15 mouse cellular contexts compared by ENCODE assay signal in the genomic region with DNA sequence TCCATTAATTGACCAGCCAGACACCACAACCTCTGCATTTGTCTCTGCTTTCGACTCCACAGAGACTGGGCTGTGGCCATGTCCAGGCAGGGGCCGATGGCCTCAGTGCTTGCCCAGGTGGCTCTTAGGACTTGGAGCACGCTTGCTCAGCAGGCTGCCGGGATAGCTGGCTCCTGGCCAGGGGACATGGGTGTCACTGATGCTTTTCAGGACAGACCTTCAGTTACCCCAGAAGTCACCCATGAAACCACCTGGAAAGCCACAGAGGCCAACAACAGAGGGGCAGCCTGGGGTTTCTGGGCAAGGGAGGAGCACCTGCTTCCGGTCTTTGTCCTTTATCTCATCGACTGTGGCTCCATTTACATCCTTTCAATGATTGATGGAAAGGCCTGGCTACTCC.
DNase-seq lines count a peak whose midpoint lies in the region; ATAC-seq and TF ChIP-seq lines count a peak whose summit lies in the region.
"Had no signal": no experiment of that assay in that cellular context is flagged by ENCODE, and none has a peak within 500 bp of the region (broad histone marks: within the 10 kb centered on the region; RNA-seq: fewer than 3 reads in every experiment).

No protein-coding gene starts in this region.

- ATAC-seq in lung, embryonic 15.5 days (ENCODE audit: borderline replicate concordance, extremely low read depth, low FRiP score, low TSS enrichment), result no peak
- no peak for ATAC-seq in stomach, postnatal 0 days (ENCODE audit: low FRiP score, low TSS enrichment)

- intact Hi-C loops in heart, postnatal 14 days (cut with DNase I), result no loop called here
- intact Hi-C loops in heart, postnatal 10 days (cut with DNase I), result no loop called here

- no peak overlapping the region for H3K27ac ChIP-seq in kidney, adult 2 months (ENCODE audit: insufficient read depth, low read depth, low read length)
- peak overlapping the region; percentile 7; the same call in 1 of the 2 replicates for H3K27ac ChIP-seq in lung, embryonic 15.5 days
- H3K27ac ChIP-seq in stomach, postnatal 0 days (replicated peaks), result no peak overlapping the region
- H3K27ac ChIP-seq in hindbrain, embryonic 10.5 days, result no peak overlapping the region; the same call in 1 of the 2 replicates
- H3K27ac ChIP-seq: embryonic facial prominence, embryonic 12.5 days; layer of hippocampus, adult 2 months; liver, embryonic 14.5 days; midbrain, embryonic 12.5 days; neural tube, embryonic 12.5 days had no signal

- no peaks in the 10 kb centered on the region for H3K36me3 ChIP-seq in kidney, adult 2 months (ENCODE audit: control insufficient read depth, insufficient read depth, low read length)
- no peaks in the 10 kb centered on the region for H3K36me3 ChIP-seq in lung, embryonic 15.5 days
- no peaks in the 10 kb centered on the region for H3K36me3 ChIP-seq in stomach, postnatal 0 days (ENCODE audit: control insufficient read depth, insufficient read depth, low read length)
- no peaks in the 10 kb centered on the region for H3K36me3 ChIP-seq in hindbrain, embryonic 10.5 days
- H3K36me3 ChIP-seq: embryonic facial prominence, embryonic 12.5 days; midbrain, embryonic 12.5 days; neural tube, embryonic 12.5 days had no signal

- no peak for TF ChIP-seq POLR2A in kidney, adult 2 months (IDR thresholded peaks at IDR 0.05; ENCODE audit: low read depth, low read length)

- no peak overlapping the region for H3K9ac ChIP-seq in lung, embryonic 15.5 days
- H3K9ac ChIP-seq in stomach, postnatal 0 days (ENCODE audit: low read length), result no peak overlapping the region
- H3K9ac ChIP-seq: embryonic facial prominence, embryonic 12.5 days; liver, embryonic 14.5 days; midbrain, embryonic 12.5 days; neural tube, embryonic 12.5 days had no signal

- peak; percentile 31 to 49 for DNase-seq in heart, postnatal 14 days
- no peak for DNase-seq in heart, postnatal 10 days
- DNase-seq in adrenal gland, postnatal 25 days, result peak; percentile 26
- peak; percentile 80 for DNase-seq in kidney, adult 2 months
- no peak for DNase-seq in embryo, embryonic 9.5 days (ENCODE audit: extremely low spot score)
- no peak for DNase-seq in stomach, postnatal 0 days (ENCODE audit: low spot score)
- DNase-seq in hindbrain, embryonic 10.5 days (ENCODE audit: low spot score), result no peak
- DNase-seq: cerebellum, adult 18-20 months; thymus, adult 2 months had no signal

- whole genome bisulfite sequencing in kidney, adult 2 months, result 31% methylated on average over 6 of the region's 6 CpGs
- WGBS in lung, embryonic 15.5 days, result 41% methylated on average over 6 of the region's 6 CpGs
- 53% methylated on average over 6 of the region's 6 CpGs for WGBS in stomach, postnatal 0 days
- 84% methylated on average over 6 of the region's 6 CpGs for WGBS in hindbrain, embryonic 10.5 days

- H3K27me3 ChIP-seq in kidney, adult 2 months (replicated peaks; ENCODE audit: control insufficient read depth, insufficient read depth, low read length), result no peaks in the 10 kb centered on the region
- no peaks in the 10 kb centered on the region for H3K27me3 ChIP-seq in lung, embryonic 15.5 days
- H3K27me3 ChIP-seq in stomach, postnatal 0 days (ENCODE audit: control insufficient read depth, insufficient read depth, low read length), result no peaks in the 10 kb centered on the region
- H3K27me3 ChIP-seq in hindbrain, embryonic 10.5 days (ENCODE audit: insufficient read depth, poor library complexity, severe bottlenecking), result 0 out of 2 replicates have a peak, but pooled peaks cover 2% of the 10 kb centered on the region
- H3K27me3 ChIP-seq: embryonic facial prominence, embryonic 12.5 days; neural tube, embryonic 12.5 days had no signal

- H3K9me3 ChIP-seq in lung, embryonic 15.5 days, result no peaks in the 10 kb centered on the region
- H3K9me3 ChIP-seq in stomach, postnatal 0 days (ENCODE audit: control insufficient read depth, low read length), result no peaks in the 10 kb centered on the region
- H3K9me3 ChIP-seq in hindbrain, embryonic 10.5 days, result no peaks in the 10 kb centered on the region
- H3K9me3 ChIP-seq: embryonic facial prominence, embryonic 12.5 days; midbrain, embryonic 12.5 days; neural tube, embryonic 12.5 days had no signal

- no peak for TF ChIP-seq CTCF in kidney, adult 2 months (conservative IDR thresholded peaks at IDR 0.05; ENCODE audit: insufficient read depth, insufficient read length, low read depth, low read length)
- TF ChIP-seq CTCF in stomach, postnatal 0 days (IDR thresholded peaks at IDR 0.05; ENCODE audit: low read depth), result no peak

- no peak overlapping the region for H3K4me3 ChIP-seq in kidney, adult 2 months (ENCODE audit: insufficient read depth, low read depth, low read length)
- H3K4me3 ChIP-seq in lung, embryonic 15.5 days, result no peak overlapping the region
- H3K4me3 ChIP-seq in stomach, postnatal 0 days (ENCODE audit: low read depth, low read length), result no peak overlapping the region
- no peak overlapping the region for H3K4me3 ChIP-seq in hindbrain, embryonic 10.5 days
- H3K4me3 ChIP-seq: embryonic facial prominence, embryonic 12.5 days; layer of hippocampus, adult 2 months; midbrain, embryonic 12.5 days; neural tube, embryonic 12.5 days had no signal

- peaks cover 23% of the 10 kb centered on the region for H3K4me1 ChIP-seq in kidney, adult 2 months (ENCODE audit: control insufficient read depth, insufficient read depth, low read length)
- peaks cover 52% of the 10 kb centered on the region for H3K4me1 ChIP-seq in lung, embryonic 15.5 days
- H3K4me1 ChIP-seq in stomach, postnatal 0 days (replicated peaks; ENCODE audit: control insufficient read depth, insufficient read depth), result peaks cover 6% of the 10 kb centered on the region
- H3K4me1 ChIP-seq in hindbrain, embryonic 10.5 days (replicated peaks), result peaks cover 34% of the 10 kb centered on the region

- no peak for TF ChIP-seq EP300 in stomach, postnatal 0 days (optimal IDR thresholded peaks at IDR 0.05)

- H3K4me2 ChIP-seq in lung, embryonic 15.5 days, result no peak overlapping the region
- H3K4me2 ChIP-seq in stomach, postnatal 0 days (replicated peaks; ENCODE audit: low read depth), result no peak overlapping the region
- H3K4me2 ChIP-seq: embryonic facial prominence, embryonic 12.5 days; midbrain, embryonic 12.5 days; neural tube, embryonic 12.5 days had no signal

Comparison
In these comparisons a context has a peak if more than half of its experiments do, and no peak if none do; other contexts are left out.
1. DNase-seq: peak in heart, postnatal 14 days (2 of 2), adrenal gland, postnatal 25 days (single experiment) and kidney, adult 2 months (single experiment); none in heart, postnatal 10 days (0 of 2), embryo, embryonic 9.5 days (single experiment), stomach, postnatal 0 days (single experiment) and hindbrain, embryonic 10.5 days (single experiment).